Mouse (Mus musculus) left cerebral cortex, adult 11 months (tissue): ENCODE results near the gene Srsf10.

Experiments
- DNase-seq: peaks from one replicate; pipeline ENCODE4 v3.0.0; 2022; ENCODE audit warnings: low spot score

The Srsf10 gene

DNA sequence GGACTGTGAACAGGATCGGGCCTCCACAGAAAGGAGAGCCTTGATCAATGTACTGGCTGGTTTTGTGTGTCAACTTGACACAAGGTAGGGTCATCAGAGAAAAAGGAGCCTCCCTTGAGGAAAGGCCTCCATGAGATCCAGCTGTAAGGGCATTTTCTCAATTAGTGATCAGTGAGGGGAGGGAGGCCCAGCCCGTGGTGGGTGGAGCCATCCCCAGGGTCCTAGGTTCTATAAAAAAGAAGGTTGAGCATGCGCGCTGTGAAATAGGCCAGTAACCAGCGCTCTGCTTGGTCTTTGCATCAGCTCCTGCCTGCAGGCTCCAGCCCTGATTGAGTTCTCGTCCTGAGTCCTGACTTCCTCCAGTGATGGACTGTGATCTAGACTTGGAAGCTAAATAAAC, 29.0 kb downstream of the Srsf10 start:
- no peak for DNase-seq

DNA sequence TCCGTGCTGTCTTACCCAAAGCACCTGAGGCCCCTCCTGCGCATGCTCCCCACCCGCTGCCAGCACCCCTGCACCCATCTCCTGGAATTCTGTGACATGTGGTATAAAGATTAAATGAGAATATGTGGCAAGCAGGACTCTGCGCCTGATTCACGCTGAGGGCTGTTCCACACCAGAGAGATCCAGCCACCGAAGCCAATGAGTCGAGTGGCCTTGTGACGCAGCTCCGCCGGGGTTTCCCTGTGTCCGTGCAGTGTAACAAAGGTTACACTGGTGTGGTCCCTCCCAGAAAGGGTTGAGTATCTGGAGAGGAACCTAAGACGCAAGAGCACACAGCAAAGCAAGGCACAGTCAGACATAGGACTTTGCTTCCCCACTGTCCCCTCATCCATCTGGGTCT, 30.1 kb downstream of the Srsf10 start:
- DNase-seq: no peak

DNA sequence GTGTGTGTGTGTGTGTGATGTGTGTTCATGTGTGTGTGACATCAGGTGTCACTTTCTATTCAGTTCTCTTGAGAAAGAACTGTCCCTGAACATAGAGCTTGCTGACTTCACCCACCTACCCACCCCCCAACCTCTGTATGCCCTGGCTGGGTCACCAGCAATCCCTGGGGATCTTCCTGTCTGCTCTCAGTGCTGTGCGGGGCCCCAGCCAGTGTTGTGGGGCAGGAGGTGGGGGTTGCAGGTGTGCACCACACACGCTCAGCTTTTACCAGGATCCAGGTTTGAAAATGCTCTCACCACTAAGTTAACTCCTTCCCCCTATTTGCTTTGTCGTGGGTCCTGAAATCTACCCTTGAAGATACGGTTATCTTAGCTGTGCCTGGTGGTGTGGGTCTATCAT, 30.6 kb downstream of the Srsf10 start:
- no peak for DNase-seq

DNA sequence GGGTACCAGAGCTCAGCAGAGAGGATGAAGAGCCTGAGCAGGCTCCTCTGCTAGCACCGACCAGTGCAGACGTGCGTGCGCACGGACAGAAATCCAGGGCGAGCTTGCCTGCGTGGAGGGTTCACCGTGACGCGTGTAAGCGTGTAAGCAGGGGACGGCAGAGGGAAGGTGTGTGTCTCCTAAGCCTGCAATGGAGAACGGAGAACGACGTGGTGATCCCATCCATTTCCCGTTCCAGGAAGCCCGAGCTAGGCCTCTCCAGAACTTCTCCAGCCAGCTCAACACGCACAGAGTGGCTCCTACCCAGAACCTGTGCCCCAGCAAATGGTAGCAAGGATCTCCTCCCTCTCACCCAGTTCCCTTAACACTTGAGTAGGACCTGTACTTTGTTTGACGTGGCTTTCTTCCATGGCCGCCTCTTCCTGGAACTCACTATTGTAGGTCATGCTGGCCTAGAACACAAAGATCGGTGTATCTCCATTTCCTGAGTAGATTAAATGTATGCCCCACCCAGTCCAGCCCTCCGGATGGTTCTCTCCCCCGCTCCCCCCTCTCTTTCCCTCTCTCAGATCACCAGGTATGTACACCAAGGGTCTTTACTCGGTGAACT, 33.0 kb downstream of the Srsf10 start:
- DNase-seq: no peak

DNA sequence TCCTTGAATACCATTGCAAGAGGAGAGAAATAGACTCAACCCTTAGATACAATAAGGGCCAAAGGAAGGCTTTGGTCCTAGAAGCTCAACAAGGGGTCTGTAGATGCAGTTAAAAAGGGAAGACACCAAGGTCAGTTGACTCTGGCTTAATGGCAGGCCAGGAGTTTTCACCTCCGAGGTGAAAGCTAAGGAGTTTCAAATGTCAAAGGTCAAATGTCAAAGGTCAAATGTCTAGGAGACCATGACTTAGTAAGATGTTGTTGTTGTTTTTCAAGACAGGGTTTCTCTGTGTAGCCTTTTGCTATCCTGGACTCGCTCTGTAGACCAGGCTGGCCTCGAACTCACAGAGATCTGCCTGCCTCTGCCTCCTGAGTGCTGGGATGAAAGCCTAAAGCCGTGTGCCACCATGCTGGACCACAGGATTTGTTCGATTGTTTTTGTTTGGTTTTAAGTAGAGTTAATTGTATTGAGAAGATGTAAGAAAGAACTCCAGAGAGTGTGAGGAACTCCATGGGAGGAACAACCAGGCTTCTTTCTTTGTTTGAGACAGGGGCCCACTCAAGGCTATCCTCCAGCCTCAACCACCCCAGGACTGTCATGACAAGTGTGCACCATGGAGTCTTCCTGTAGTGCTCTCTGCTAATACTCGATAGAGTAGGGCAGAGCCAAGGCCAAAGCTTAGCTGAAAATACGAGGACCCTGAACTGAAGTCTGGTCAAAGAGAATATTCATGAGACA, 33.8 kb downstream of the Srsf10 start:
- DNase-seq: no peak

DNA sequence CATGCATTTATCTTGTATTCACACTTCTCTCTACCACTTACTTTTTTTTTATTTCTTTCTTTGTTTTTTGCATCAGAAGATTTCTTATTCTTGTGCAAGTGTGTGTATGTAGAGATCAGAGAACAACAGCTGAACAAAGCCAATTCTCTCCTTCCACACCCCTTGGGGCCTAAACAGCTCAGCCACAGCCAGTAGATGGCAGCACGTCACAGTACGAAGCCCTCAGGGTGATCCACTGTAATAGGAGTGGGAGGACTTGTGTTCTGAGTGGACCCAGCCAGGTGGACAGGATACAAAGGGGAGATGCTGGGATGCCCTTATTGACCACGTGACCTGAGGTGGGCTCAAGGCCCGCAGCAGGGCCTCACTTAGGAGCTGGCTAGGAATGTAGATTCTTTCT, 34.3 kb downstream of the Srsf10 start:
- peak; percentile 52 for DNase-seq

DNA sequence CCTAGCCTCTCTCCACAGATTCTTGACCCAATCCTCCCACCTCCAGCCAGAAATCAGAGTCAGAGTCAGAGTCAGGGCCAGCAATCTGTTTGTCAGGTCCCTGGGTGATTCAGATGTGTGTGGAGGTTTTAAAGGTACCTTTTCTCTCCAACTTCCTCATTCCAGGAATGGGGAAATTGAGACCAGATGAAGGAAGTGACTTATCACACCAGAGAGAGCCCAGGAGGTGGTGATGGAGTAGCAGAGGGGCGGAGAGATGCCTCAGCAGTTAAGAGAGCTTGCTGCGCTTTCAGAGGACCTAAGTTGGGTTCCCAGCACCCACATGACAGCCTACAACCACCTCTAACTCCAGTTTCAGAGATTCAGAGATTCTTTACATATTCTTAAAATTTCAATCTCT, 36.0 kb downstream of the Srsf10 start:
- no peak for DNase-seq

DNA sequence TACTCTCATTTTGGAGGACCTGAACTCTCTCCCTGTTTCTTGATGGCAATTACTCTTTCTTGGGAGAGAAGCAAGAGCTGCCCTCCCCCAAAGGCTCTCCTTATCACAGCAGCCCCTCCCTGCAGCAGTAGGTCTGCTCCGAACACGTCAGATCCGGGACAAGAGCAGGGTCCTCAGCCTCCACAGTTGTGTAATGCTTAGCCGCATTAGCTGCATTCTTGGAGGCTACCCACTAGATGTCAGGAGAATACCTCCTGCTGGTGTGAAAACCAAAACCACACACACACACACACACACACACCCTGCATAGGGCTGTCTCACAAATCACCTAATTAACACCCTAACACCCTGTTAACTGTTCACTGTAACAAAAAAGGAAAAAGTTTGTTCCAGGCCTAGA, 37.3 kb downstream of the Srsf10 start:
- DNase-seq: no peak

DNA sequence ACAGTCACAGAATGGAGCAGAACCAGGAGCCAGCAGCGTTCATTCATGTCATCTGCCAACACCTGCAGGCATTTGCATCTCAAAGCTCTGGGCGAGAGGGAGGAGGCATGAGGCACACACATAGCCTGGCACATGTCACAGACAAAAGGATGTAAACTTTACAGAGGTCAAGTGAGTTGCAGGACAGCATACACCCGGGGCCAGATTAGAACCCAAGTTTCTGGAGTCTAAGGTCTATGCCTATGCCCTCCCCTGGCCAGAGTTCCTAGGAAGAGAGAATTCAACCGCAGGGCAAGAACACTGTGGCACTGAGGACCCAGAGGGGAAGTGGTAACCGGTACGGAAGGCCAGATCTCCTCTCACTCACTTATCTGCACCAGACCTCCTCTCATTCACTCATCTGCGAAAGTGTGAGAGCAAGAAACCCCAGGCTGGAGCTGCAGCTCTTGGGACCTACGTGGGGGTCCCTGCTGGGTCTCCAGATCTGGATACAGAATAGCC, 39.6 kb downstream of the Srsf10 start, which contains the start of gene Cnr2:
Gene Cnr2, plus strand, starts transcription at position 324 of the 501 bp plus-strand sequence.
- no peak for DNase-seq

DNA sequence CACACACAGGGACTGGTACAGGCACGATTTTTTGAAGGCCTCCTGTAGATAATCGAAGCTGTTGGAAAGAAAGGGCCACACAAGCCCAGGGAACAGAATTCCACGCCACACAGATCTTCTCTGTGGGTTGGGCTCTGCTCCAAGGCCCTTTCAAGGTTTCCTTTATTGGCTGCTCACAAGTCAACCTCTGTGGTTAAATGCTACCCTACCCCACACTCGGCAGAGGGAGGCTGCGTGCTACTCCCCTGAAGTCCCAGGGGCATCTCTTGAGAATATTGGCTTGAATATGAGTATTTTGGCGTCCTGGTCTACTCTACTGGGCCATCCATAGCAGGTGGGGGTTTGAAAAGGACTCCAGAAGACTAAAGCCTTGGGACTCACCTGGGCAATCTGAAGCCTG, 40.6 kb downstream of the Srsf10 start:
- no peak for DNase-seq

DNA sequence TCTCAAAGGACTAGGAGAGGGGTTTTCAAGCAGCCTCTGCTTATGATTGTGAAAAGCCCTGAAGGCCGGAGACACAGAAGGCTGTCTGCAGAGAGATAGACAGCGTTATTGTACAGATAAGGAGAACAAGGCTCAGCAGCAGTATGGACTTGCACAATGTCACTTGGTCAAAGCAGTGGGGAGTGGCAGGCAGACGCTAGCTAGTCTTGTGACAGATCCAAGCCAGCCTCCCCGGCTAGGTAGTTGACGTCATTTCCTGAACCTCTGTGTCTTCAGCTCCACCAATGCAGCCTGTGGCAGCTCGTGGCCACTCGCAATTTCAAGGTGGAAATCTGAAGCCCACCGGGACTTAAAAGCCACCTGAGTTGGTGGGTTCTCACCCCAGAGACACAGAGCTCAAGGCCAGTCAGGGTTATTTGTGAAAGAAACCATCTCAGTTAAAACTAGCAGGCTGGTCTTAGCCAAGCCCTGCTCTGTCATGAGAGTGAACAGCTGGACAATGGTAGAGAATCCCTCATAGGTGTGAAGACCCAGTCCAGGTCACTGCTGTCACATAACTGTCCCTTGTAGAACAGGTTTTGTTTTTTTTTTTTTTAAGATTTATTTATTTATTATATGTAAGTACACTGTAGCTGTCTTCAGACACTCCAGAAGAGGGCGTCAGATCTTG, 43.0 kb downstream of the Srsf10 start:
- no peak for DNase-seq

DNA sequence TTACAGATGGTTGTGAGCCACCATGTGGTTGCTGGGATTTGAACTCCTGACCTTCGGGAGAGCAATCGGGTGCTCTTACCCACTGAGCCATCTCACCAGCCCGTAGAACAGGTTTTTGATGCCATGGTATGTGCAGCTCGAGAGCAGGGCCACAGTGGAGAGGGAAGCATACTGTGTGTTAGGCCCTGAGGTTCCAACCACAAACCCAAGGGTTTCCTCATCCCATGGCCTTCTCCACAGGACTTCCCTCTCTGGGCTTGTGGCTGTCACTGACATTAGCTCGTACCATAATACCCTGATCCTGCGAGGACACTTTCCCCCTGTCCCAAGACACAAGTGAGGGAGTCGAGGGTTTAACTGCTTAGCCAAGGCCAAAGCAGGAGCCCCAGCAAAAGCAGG, 43.5 kb downstream of the Srsf10 start:
- no peak for DNase-seq

DNA sequence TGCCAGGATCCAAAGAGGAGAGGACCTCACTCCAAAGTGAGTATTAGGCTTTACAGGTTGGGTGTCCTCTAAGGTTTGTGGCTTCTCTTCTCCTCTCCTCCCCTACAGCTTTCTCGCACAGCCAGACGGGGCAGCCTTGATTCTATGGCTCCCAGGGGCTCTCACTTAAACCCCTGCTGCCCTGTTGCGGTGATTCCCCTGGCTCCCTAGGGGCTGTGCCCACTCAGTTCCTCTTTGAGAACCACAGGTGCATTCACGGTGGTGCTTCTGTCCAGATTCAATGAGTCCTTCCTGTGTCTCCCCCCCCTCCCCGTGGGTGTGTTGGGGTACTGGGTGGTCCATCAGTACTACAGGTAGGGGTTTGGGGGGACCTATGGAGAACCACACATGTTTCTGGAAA, 44.5 kb downstream of the Srsf10 start:
- DNase-seq: no peak

DNA sequence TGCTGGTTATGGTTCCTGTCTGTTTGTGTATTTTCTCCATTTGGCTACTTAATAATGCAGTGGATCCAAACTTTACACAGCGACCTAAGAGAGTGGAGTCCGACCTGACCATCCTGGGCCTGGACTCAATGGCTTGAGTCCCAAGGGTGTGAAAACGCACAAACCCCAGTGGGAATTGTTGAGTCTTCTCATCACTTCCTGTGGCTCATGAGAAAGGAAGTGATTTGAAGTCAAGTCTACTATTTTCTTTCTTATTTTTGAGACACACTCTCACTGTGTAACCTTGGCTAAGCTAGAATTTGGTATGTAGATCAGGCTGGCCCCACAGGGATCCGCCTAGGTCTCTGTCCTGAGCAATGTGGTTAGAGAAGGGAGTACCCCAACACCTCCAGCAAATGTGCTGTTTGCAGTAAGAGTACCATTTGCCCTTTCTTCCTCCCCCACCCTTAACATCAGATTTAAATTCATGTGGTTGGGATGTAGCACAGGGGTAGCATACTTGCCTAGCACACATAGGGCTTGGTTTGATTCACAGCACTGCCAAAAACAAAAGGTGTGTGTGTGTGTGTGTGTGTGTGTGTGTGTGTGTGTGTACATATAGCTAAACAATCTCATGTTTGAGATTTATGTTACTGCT, 47.2 kb downstream of the Srsf10 start:
- DNase-seq: no peak

DNA sequence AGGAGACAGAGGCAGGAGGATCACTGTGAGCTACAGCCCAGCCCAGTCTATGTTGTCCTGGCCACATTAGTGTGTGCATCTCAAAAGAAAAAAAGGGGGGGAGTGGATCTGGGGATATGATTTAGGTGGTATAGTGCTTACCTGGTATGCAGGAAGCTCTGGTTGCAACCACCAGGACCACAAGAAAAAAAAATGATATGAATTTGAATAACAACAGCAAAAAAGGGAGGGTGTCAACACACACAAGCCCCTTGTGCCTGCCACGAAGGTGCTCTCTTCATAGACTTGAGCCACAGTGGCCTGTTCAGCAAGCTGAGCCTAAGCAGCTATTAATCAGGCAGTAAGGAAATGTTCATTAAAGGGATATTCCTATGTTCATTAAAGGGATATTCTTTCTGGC, 49.3 kb downstream of the Srsf10 start:
- no peak for DNase-seq

DNA sequence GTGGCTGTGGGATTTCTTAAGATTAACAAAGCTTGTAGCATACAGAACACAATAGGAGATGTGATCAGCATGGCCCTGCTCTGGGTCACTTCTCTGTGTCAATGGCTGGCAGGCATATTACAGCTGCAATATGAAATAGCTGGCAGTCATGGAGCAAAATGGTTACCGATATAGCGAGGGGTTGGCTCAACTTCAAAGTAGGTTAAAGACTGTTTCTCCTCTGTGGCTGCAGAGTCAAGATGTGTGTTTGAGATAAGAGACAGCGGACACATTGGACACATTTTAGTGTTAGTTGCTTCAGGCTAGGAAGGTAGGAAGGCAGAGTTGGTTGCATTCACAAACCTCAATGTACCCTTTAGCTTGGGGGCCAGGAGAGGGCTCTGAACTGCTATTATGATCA, 51.1 kb downstream of the Srsf10 start:
- DNase-seq: no peak

DNA sequence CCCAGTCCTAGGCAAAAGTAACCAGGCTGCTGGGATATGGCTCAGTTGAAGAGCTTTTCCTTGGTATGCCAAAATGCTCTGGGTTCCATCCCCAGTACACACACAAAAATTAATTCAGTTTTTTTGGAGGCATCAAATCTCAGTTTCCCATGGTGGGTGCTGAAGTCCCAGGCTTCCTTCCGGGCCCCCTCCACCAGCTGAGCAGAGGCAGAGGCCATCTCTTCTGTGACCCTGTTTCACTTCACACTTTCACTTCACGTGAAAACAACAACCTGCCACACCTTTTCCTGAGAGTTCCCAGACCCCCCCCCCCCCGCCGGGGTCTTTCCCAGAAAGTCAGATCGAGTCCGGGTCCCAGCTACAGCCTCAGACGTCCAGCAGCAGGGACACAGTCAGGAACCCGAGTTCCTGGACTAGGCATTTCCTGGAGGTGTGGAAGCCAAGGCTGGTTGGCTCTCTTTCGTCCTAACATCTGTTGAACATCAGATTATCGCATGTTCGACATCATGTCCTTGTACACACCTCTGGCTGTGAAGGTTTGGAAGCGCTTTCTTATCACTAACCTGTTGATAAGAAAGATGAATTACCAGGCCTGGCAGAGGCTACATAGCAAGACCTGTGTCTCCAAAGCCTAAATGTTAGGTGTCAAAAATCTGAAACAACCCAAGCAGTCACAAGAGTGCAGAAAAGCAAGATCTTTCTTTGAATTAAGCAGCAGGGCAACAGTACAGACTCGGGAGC, 53.9 kb downstream of the Srsf10 start:
- no peak for DNase-seq

DNA sequence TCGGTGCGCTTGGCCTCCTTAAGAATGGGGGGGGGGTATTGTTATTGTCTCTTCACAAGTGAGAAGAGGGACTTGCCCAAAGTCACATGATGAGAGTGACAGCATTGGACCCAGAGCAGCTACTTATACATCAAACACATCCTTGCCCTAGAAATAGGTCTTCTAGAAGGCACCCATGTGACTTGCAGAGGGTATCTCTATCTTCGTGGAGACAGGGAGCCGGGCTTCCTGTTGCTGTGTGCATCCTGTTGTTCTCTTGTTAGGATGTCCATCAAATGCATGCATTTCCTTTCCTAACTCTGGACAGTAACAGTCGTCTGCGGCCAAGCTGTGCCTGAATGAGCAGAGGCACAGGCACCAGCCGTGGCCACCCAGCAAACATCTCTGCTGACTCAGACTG, 56.0 kb downstream of the Srsf10 start:
- DNase-seq: no peak

DNA sequence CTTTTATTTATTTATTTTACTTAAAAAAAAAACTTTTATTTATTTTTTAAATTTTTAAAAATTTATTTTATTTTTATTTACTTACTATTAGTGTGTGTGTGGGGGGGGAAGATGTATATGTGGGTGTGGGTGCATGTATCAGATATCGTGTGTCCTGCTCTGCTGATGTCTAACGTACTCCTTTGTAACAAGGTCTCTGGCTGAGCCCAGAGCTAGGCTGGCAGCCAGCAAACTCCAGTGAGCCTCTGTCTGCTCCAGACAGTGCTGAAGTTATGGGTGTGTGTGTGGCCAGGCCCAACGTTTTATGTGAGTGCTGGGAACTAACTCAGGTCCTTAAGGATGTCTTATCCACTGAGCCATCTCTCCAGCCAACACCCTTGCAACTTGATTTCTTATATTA, 56.6 kb downstream of the Srsf10 start:
- no peak for DNase-seq

DNA sequence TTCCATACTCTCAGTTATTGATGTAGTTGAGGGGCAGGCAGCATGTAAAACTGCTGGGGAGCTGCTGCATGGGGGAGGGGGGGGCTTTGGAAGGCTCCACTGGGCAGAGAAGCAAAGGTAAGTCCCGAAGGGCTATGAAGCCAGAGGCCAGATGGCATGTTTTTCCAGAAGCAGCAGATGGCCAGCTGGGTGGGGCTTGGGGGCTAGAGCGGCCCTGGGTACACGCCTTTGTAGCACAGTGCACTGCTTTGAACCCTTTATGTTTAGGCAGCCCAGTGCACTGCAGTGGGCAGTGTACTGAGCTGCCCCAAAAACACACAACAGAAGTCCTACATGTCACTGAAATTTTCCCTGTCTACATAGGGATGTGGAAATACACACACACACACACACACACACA, 57.3 kb downstream of the Srsf10 start:
- no peak for DNase-seq

DNA sequence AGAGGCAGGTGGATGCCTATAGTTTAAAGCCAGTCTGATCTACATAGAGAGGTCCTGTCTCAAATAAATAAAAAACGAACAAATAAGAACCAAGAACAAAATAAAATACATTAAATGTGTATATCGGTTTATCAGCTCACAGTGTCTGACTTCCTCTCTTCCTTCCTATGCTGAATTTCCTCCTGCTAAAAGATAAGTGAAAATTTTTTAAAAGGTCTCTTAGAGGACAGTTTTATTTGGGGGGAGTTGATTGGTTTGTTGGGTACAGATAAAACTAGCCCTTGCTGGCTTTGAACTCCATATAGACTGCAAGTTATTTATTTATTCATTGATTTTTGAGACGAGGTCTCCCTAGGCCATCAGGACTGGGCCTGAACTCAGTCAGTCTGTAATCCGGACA, 57.9 kb downstream of the Srsf10 start:
- DNase-seq: no peak

DNA sequence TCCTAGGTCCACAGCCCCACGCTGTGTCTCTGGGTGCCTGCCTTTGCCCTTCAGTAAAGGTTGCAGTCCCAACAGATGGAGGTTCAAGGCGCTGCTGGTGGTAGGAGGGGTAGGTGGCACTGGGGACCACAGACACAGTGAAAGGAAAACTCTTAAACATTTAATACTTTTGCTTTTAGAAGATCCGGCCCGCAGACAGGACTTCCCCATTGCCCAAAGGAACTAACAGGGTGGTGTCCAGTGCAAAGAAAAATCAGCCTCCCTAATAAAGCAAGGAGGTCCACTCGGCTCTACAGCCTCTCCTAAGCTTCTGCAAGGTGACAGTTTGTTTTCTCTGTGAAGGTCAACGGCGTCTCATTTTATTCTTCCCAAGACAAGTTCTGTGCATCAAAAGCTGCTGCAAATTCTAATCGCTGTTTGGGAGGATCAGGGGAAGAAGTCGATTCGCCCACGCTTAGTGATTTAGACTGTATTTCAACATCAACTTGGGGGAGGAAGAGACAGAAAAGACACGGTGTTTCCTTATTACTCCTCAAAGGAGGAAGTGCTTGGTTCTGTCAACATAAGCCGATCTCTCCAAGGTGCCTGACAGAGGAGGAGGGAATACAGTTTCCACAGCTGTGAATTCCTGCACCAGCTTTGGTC, 63.2 kb downstream of the Srsf10 start:
- DNase-seq: no peak
